Mouse (Mus musculus): ENCODE measurements around the gene Dync1li2. TPM values are rescaled to one million over a fixed set of nuclear protein-coding genes. Genes with fewer than 3 reads are reported as not detected.
A peak's percentile ranks its signal among the peaks of the same experiment; 100 is the strongest.

Dync1li2 gene
- total RNA-seq, 2 experiments from 2014 or later = 272 to 275 TPM

- DNase-seq (ENCODE audit: low spot score in 2 of 2) = peak; percentile 97 to 98
- Histone ChIP-seq H3K27ac (peak overlapping the region; percentile 89), H3K4me3 (peak overlapping the region; percentile 36)
- no peak for TF ChIP-seq CTCF (conservative IDR thresholded peaks at IDR 0.05)
Measured at GRCm38 (mm10) chr8:104436038-104436437, 6.8 kb downstream of the Dync1li2 start.

- peak overlapping the region; percentile 89 for H3K27ac ChIP-seq
- H3K4me3 ChIP-seq = peak overlapping the region; percentile 28; the same call in 1 of the 2 replicates
- TF ChIP-seq CTCF (conservative IDR thresholded peaks at IDR 0.05) = peak; percentile 67
- DNase-seq (ENCODE audit: low spot score in 2 of 2) = no peak
Measured at GRCm38 (mm10) chr8:104434826-104435354, 8.0 kb downstream of the Dync1li2 start.

- peak overlapping the region; percentile 28; the same call in 1 of the 2 replicates for H3K4me3 ChIP-seq
- DNase-seq (ENCODE audit: low spot score in 2 of 2) = no peak
- no peak for TF ChIP-seq CTCF (conservative IDR thresholded peaks at IDR 0.05)
- peak overlapping the region; percentile 89 for H3K27ac ChIP-seq
Measured at GRCm38 (mm10) chr8:104434275-104434674, 8.6 kb downstream of the Dync1li2 start.

GRCm38 (mm10) chr8:104433191-104433842 is 9.5 kb downstream of the Dync1li2 start:
- Histone ChIP-seq H3K4me3 (no peak overlapping the region), H3K27ac (no peak overlapping the region)
- no peak for DNase-seq (ENCODE audit: low spot score in 2 of 2)
- no peak for TF ChIP-seq CTCF (conservative IDR thresholded peaks at IDR 0.05)

GRCm38 (mm10) chr8:104432656-104433055 is 10.2 kb downstream of the Dync1li2 start:
- Histone ChIP-seq H3K27ac (no peak overlapping the region), H3K4me3 (no peak overlapping the region)
- no peak for DNase-seq (ENCODE audit: low spot score in 2 of 2)
- no peak for TF ChIP-seq CTCF (conservative IDR thresholded peaks at IDR 0.05)

GRCm38 (mm10) chr8:104430230-104430629 is 12.6 kb downstream of the Dync1li2 start:
- no peak for DNase-seq (ENCODE audit: low spot score in 2 of 2)
- H3K4me3 ChIP-seq = no peak overlapping the region
- no peak overlapping the region for H3K27ac ChIP-seq
- TF ChIP-seq CTCF (conservative IDR thresholded peaks at IDR 0.05) = no peak

GRCm38 (mm10) chr8:104427703-104428102 is 15.1 kb downstream of the Dync1li2 start:
- TF ChIP-seq CTCF (conservative IDR thresholded peaks at IDR 0.05) = no peak
- DNase-seq (ENCODE audit: low spot score in 2 of 2) = no peak
- Histone ChIP-seq H3K4me3 (no peak overlapping the region), H3K27ac (no peak overlapping the region)

- H3K4me3 ChIP-seq = no peak overlapping the region
- H3K27ac ChIP-seq = no peak overlapping the region
- no peak for DNase-seq (ENCODE audit: low spot score in 2 of 2)
- no peak for TF ChIP-seq CTCF (conservative IDR thresholded peaks at IDR 0.05)
Measured at GRCm38 (mm10) chr8:104422313-104422712, 20.5 kb downstream of the Dync1li2 start.

- no peak for TF ChIP-seq CTCF (conservative IDR thresholded peaks at IDR 0.05)
- Histone ChIP-seq H3K4me3 (no peak overlapping the region), H3K27ac (peak overlapping the region; percentile 53; the same call in 1 of the 2 replicates)
- DNase-seq (ENCODE audit: low spot score in 2 of 2) = no peak
Measured at GRCm38 (mm10) chr8:104416022-104416421, 26.8 kb downstream of the Dync1li2 start.

GRCm38 (mm10) chr8:104414204-104414603 is 28.6 kb downstream of the Dync1li2 start:
- no peak overlapping the region for H3K27ac ChIP-seq
- DNase-seq (ENCODE audit: low spot score in 2 of 2) = no peak
- TF ChIP-seq CTCF (conservative IDR thresholded peaks at IDR 0.05) = no peak
- no peak overlapping the region for H3K4me3 ChIP-seq

GRCm38 (mm10) chr8:104413770-104414169 is 29.1 kb downstream of the Dync1li2 start:
- no peak for DNase-seq (ENCODE audit: low spot score in 2 of 2)
- no peak for TF ChIP-seq CTCF (conservative IDR thresholded peaks at IDR 0.05)
- Histone ChIP-seq H3K27ac (no peak overlapping the region), H3K4me3 (no peak overlapping the region)

- Histone ChIP-seq H3K4me3 (no peak overlapping the region), H3K27ac (no peak overlapping the region)
- no peak for TF ChIP-seq CTCF (conservative IDR thresholded peaks at IDR 0.05)
- no peak for DNase-seq (ENCODE audit: low spot score in 2 of 2)
Measured at GRCm38 (mm10) chr8:104412805-104413532, 29.9 kb downstream of the Dync1li2 start.

- Histone ChIP-seq H3K4me3 (no peak overlapping the region), H3K27ac (peak overlapping the region; percentile 89)
- no peak for TF ChIP-seq CTCF (conservative IDR thresholded peaks at IDR 0.05)
- no peak for DNase-seq (ENCODE audit: low spot score in 2 of 2)
Measured at GRCm38 (mm10) chr8:104411972-104412371, 30.9 kb downstream of the Dync1li2 start.

All from layer of hippocampus, adult 2 months (tissue).